Mouse (Mus musculus) gastrocnemius, adult 2 months (tissue): Measurements from ENCODE around the gene S100a7a. TPM values are rescaled to one million over a fixed set of nuclear protein-coding genes. Genes with fewer than 3 reads are reported as not detected.

Experiments
- DNase-seq: peaks from one replicate; pipeline ENCODE4 v3.0.0; 2022
- H3K27ac ChIP-seq: fragments of 200-600 bp; 2 replicates; pipeline ENCODE4 v1.8.1; 2022; ENCODE audit warnings: mild to moderate bottlenecking
- H3K4me3 ChIP-seq: fragments of 200-600 bp; 2 replicates; pipeline ENCODE4 v1.8.1; 2022; ENCODE audit warnings: mild to moderate bottlenecking, moderate library complexity
- CTCF ChIP-seq: fragments of 200-600 bp; IDR thresholded peaks from 2 replicates; pipeline ENCODE4 v1.8.1; 2022; ENCODE audit warnings: antibody characterized with exemption, mild to moderate bottlenecking, moderate library complexity
- intact Hi-C: fragments of 180-260 bp; cut with DNase I; formaldehyde crosslinking; loops from one replicate; pipeline ENCODE4 v1.15.1; 2025
- total RNA-seq, 2 experiments: library from RNA; stranded (reverse); gene quantifications; 2 replicates each; pipeline ENCODE4 v1.2.3; 2021

The S100a7a gene
- total RNA-seq, 2 experiments from 2014 or later = 0.17 TPM; not detected in 1

GRCm38 (mm10) chr3:90678656-90679055 is 24.8 kb downstream of the S100a7a start:
- no peak for DNase-seq
- Histone ChIP-seq H3K27ac (no peak overlapping the region), H3K4me3 (no peak overlapping the region)
- intact Hi-C loops = no loop called here
- no peak for TF ChIP-seq CTCF

DNA sequence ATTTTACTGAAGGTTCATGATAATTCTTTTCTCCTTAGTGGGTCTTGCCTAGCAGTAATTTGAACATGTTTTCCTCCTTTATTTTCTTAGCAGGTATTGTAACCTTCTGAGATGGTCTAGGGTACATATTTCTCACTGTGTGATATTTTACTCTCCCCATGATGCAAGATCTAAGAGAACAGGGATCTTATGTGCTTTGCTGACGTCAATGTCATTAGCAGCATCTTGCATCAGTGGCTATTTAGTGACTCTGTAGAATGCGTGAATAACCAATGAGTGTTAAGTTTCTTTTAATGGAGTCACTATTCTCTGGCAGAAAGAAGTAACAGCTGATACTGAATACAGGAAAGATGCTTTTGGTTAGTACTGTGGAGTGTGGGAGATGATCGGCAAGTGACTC is 30.1 kb downstream of the S100a7a start:
- no peak for DNase-seq
- intact Hi-C loops = no loop called here
- TF ChIP-seq CTCF = no peak

GRCm38 (mm10) chr3:90686835-90687234 is 33.0 kb downstream of the S100a7a start:
- no peak overlapping the region for H3K4me3 ChIP-seq
- no peak for DNase-seq
- H3K27ac ChIP-seq = no peak overlapping the region
- intact Hi-C loops = no loop called here
- TF ChIP-seq CTCF = no peak

More for the DNA sequence above, 30.1 kb downstream of the S100a7a start:
- Histone ChIP-seq H3K27ac (no peak overlapping the region), H3K4me3 (no peak overlapping the region)

DNA sequence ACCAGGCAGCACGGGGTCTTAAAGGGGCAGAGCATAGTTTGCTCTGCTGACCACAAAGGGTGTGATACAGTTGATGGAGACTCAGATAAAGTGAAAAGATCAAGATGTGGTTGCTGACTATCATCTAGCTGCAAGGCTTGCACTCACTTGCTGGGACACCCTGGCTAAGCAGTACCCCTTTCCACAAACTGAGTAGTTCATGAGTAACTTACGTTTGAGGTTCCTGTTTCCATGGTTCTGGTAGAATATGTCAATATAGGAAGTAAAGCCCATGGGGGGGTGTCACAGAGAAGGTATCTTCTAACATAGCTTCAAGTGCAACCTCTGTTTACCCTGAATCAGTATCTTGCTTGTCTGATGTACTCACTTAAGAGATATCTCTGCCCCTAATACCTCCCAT is 39.7 kb downstream of the S100a7a start:
- TF ChIP-seq CTCF = no peak
- Histone ChIP-seq H3K4me3 (no peak overlapping the region), H3K27ac (no peak overlapping the region)
- no peak for DNase-seq
- intact Hi-C loops = no loop called here

DNA sequence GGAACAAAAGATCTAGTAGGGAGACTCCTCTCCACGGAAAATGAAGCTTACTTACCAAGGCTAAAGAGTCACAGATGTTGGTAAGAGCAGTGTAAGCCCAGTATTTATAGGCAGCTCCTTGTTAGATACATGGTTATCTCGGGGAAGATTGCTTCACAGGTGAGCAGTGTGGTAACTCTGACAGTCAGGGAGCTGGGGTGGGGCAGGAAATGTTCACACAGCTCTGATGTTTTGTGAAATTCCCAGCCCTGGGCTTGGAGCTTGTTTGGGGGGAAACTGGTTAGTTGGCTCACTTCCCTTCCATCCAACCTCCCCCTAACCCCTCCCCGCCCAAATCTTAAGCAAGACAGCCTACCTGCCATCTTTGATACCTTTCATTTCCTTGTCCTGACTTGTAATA is 41.8 kb downstream of the S100a7a start, which contains the start of gene S100a9:
Gene S100a9 (minus strand): TSS at position 109 of the 400 bp plus-strand sequence.
- no peak for DNase-seq
- intact Hi-C loops = no loop called here
- H3K4me3 ChIP-seq = no peak within 1 kb of the TSS
- no peak within 1 kb of the TSS for H3K27ac ChIP-seq
- no peak for TF ChIP-seq CTCF

DNA sequence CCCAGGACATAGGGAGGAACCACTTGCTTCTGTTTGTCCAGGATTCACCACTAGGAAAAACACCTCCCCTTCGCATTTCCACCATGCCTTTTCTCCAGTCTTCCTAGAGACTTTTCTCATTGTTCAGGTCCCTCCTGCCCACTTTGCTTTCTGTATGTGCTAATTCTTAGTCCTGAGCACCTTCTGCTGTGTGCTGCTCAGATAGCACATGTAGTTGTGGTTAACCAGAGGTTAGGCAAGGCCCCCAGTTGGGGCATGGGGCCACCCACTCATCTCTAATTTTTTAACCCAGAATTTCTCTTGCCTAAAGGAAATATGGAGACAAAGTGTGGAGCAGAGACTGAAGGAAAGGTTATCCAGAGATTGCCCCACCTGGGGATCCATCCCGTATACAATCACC is 48.4 kb downstream of the S100a7a start:
- H3K27ac ChIP-seq = no peak overlapping the region
- intact Hi-C loops = no loop called here
- DNase-seq = no peak
- no peak overlapping the region for H3K4me3 ChIP-seq
- TF ChIP-seq CTCF = no peak

Other genes starting within 250 kb of the S100a7a start
- 10 to 100 TPM; 14.0 to 17.2 TPM for gene Ints3, start 220.4 kb upstream of the S100a7a start, total RNA-seq
- gene Npr1, start 188.2 kb upstream of the S100a7a start, total RNA-seq = 1 to 10 TPM; 6.5 to 8.3 TPM
- 10 to 100 TPM; 26.1 to 30.7 TPM for gene Ilf2, start 177.9 kb upstream of the S100a7a start, total RNA-seq
- gene Snapin, start 163.0 kb upstream of the S100a7a start, total RNA-seq = 10 to 100 TPM; 71.8 to 74.4 TPM
- 100 to 1,000 TPM; 104 to 111 TPM for gene Chtop, start 144.5 kb upstream of the S100a7a start, total RNA-seq
- gene S100a1, start 139.6 kb upstream of the S100a7a start, total RNA-seq = 100 to 1,000 TPM; 151 to 202 TPM
- 10 to 100 TPM; 11.9 to 15.5 TPM for gene S100a13, start 139.6 kb upstream of the S100a7a start, total RNA-seq
- gene S100a14, start 127.2 kb upstream of the S100a7a start, total RNA-seq = under 1 TPM in 1 of 2 experiments, not detected in 1; 0.36 TPM
- 10 to 100 TPM; 52.3 to 67.7 TPM for gene S100a16, start 116.8 kb upstream of the S100a7a start, total RNA-seq
- gene S100a3, start 93.4 kb upstream of the S100a7a start, total RNA-seq = not detected
- gene S100a2, start 63.8 kb upstream of the S100a7a start, total RNA-seq = not detected
- not detected for gene Gm42674, start 52.1 kb upstream of the S100a7a start, total RNA-seq
- gene S100a4, start 50.2 kb upstream of the S100a7a start, total RNA-seq = 10 to 100 TPM in 1 of 2 experiments, 1 to 10 TPM in 1; 9.5 to 17.4 TPM
- 1 to 10 TPM in 1 of 2 experiments, not detected in 1; 2.7 TPM for gene S100a5, start 45.5 kb upstream of the S100a7a start, total RNA-seq
- gene S100a6, start 41.1 kb upstream of the S100a7a start, total RNA-seq = 100 to 1,000 TPM in 1 of 2 experiments, 10 to 100 TPM in 1; 52.2 to 123 TPM
- not detected for gene S100a8, start 15.0 kb downstream of the S100a7a start, total RNA-seq
- gene S100a9, start 41.7 kb downstream of the S100a7a start, total RNA-seq = under 1 TPM in 1 of 2 experiments, not detected in 1; 0.89 TPM
- gene Pglyrp4, start 72.9 kb downstream of the S100a7a start, total RNA-seq = not detected
- not detected for gene Gm5849, start 123.9 kb downstream of the S100a7a start, total RNA-seq